Mouse (Mus musculus) heart, adult 8-10 months (tissue): ENCODE results near the gene Mpp4. TPM values are rescaled to one million over a fixed set of nuclear protein-coding genes. Genes with fewer than 3 reads are reported as not detected.

Experiments used
- DNase-seq: peaks from one replicate; pipeline ENCODE4 v3.0.0; 2022; ENCODE audit warnings: low spot score
- total RNA-seq, 4 experiments: library from RNA; stranded (reverse); gene quantifications; 2 replicates each; pipeline ENCODE4 v1.2.4; 2022

Gene Mpp4
- total RNA-seq = under 1 TPM in 1 of 4 experiments, not detected in 3; 0.09 TPM

DNA sequence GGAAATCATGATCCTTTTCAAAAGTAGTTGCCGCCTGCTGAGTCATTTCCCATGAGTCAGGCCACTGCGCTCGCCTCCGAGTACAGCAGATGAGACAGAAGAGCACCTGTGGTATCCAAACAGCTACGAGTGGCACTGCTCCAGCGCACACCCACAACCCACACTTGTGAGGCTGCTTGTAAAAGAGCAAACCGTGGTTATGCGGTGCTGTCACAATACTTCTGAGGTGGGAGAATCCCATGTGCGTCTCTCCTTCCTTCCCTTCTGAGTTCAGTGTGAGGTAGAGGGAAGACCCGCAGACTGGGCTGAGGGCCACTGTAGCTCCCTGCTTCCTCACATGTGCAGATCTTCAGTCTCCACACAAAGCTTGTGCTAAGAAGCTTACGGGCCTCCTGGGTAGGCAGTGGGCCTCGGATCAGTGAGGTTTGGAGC, at the start of gene Mpp4:
Gene Mpp4 (minus strand): TSS at position 360 of the 432 bp plus-strand sequence.
- DNase-seq = no peak

DNA sequence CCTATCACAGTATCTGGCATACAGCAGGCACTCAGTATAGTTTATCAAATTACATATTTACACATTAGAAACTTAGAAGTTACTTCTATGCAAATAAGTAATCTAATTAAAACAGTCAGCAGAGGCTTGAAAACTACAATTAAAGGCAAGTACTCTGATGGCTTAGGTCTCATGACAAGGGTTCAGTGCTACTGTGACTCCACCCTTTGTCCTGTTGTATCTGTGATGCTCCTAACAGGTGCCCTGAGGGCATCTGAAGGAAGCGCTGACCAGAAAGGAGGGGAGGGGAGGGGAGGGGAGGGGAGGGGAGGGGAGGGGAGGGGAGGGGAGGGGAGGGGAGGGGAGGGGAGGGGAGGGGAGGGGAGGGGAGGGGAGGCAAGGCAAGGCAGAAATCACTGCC, 49.8 kb upstream of the Mpp4 start:
- no peak for DNase-seq

DNA sequence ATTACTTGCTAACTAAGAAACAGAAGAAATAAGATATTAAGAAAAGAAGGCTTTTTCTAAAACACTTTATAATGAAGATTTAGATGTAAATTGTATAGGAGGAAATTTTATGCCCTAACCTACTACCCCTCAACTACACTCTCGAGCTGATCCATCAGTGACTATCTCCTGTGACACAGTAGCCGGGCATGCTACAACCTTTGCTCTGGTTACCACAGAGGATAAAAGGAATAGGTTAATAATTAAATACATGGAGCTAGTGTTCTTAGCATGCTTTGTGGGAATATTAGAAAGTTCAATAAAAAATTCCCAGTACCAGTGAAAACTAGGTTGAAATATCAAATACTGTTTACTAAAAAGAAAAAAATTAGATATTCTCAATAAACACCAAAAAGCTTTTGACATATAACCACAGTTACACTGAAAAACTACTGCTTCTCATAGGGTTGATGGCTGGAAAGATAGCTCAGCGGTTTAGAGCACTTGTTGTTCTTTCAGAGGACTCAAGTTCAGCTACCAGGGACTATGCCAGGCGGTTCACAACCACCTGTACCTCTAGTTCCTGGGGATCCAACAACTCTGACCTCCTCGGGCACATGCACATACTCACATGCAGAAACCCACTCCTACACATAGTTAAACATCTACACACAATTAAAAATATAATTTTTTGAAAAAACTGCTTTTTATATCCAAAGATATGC, 49.0 kb upstream of the Mpp4 start:
- no peak for DNase-seq

DNA sequence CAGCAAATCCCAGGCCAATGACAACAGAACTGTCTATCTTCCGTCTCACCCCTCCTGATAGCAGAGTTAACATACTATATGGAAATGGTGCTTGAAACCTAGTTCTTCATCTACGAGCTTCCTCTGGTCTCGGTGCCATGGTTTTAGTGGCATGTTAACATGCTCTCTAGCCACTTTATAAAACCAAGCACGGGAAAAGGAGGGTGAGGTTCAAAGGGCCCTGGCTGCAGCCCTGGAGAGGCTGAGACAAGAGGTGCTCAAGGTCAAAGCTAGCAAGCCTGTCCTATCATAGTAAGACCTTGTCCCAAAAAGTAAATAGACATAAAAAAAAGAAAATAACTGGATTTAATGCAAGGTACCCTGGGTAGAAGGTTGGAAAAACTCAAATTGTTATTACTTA, 48.5 kb upstream of the Mpp4 start:
- no peak for DNase-seq

DNA sequence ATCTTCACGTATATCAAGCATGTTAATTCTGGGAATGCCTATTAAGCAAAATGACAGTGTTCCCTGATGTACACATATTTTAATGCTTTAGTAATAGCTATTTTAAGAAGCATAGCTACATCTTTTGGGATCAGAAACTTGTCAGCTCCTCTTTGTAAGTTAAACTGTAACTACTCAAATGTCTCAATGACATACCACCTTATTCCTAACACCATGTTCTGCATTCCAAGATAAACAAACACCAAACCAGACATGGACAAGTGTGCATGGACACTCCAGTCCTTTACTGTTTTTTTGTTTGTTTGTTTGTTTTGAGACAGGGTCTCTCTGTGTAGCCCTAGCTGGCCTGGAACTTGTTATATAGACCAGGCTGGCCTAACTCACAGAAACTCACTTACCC, 45.1 kb upstream of the Mpp4 start:
- DNase-seq = no peak

DNA sequence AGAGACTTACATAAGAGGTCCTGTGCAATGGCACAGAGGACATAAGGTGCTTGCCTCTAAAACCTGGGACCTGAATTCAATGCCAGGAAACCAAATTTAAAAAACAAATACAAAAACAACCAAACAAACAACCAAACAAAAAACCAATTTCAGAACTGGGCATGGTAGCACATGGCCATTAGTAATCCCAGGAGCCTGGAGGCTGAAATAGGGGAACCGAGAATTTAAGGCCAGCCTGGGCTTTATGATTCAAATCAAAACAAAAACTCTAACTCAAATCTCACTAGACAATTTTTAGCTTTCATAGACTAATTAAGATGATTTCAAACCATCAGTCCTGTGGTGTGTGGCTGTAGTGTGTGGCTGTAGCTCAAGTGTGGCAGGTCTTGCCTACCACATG, 41.3 kb upstream of the Mpp4 start:
- no peak for DNase-seq

GRCm38 (mm10) chr1:59202367-59202766, 39.2 kb upstream of the Mpp4 start:
- no peak for DNase-seq

DNA sequence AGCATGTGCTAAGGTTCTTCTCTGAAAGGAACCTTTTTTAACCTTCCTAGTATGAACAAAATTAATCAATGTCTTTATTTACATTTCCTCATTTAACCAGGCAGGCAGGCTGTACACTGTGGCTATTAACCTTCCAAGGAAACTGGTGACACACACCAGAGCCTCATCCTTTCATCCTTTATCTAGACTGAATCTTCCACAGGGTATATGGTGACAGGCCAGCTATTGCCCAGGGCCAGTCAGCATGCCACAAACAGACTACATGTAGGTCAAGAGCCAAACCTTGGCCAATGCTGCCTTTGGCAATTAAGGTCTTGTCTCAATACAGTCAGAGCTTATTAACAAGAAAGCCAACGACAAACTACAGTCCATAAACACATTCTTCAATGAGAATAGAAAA, 38.4 kb upstream of the Mpp4 start:
- no peak for DNase-seq

GRCm38 (mm10) chr1:59200960-59201359, 37.8 kb upstream of the Mpp4 start:
- DNase-seq = no peak

GRCm38 (mm10) chr1:59194979-59195378, 31.8 kb upstream of the Mpp4 start:
- DNase-seq = no peak

- DNase-seq = no peak
Observed at GRCm38 (mm10) chr1:59187786-59188185, 24.6 kb upstream of the Mpp4 start.

GRCm38 (mm10) chr1:59186317-59186716, 23.1 kb upstream of the Mpp4 start:
- no peak for DNase-seq

- no peak for DNase-seq
Observed at GRCm38 (mm10) chr1:59185410-59185809, 22.2 kb upstream of the Mpp4 start.

DNA sequence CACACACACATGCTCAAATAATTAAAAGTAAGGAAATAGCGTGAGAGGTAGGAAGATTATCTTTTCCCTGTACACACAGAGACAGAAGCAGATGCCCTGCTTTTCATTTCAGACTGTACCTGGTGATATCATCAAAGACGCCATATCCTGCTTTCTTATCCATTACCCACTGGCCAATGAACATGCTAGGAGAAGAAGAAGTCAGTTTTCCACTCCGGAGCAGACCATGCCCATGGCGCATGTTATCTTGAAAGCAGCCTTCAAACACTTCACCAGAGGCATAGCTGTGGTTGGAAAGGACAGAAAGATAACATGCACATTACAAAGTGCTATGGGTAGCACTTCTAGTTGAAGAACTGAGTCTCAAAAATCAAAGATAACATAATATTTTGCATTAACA, 19.9 kb upstream of the Mpp4 start:
- no peak for DNase-seq

DNA sequence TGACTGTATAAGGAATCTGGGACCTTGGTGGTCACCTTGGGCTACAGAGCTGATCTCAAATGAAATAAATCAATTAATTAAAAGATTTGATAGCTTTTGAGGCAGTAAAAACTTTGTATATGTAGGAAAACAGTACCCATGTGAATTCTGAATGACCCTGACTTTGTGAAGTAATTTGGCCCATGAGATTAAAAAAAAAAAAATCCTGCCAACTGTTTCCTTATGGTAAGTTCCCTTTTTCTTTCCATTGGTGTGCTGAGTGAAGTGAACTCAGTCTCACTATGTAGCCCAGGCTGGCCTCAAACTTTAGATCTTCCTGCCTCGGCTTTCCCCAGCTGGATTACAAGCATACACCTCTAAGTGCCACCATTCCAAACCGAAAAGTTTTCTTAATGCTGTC, 19.2 kb upstream of the Mpp4 start:
- no peak for DNase-seq

DNA sequence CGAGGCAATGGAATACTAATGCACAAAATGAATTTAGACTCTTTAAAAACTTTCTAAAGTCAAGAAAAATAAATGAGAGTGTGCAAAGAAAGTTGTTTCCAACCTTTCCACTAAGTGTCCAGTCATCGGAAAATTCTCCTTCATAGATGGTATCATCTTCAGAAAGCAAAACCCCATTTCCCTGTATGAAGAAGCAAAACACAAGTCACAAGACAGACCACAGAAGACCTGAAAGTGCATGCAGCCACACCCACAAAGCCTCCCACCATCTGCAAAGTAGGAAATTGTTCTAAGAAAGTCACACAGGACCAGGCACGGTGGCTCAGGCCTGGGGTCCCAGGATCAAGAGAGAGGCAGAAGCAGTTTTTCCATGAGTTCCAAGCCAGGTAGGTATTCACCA, 16.8 kb upstream of the Mpp4 start:
- no peak for DNase-seq

DNA sequence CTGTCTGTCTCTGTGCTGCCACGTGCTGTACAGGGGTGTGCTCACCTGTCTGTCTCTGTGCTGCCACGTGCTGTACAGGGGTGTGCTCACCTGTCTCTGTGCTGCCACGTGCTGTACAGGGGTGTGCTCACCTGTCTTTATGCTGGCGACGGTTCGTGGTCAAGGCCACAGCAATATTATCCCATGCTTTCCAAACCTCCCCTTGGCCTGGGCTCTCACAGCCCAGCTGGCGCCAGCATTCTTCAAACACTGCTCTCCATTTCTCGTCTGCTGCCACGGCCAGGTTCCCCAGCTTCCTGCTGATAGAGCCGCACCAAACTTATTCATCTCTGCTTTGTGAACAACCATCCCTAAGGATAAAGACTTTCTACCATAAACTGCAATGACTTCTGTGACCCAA, 15.2 kb upstream of the Mpp4 start:
- no peak for DNase-seq

GRCm38 (mm10) chr1:59174514-59175373, 11.6 kb upstream of the Mpp4 start:
- no peak for DNase-seq

GRCm38 (mm10) chr1:59173023-59173422, 9.8 kb upstream of the Mpp4 start:
- no peak for DNase-seq

DNA sequence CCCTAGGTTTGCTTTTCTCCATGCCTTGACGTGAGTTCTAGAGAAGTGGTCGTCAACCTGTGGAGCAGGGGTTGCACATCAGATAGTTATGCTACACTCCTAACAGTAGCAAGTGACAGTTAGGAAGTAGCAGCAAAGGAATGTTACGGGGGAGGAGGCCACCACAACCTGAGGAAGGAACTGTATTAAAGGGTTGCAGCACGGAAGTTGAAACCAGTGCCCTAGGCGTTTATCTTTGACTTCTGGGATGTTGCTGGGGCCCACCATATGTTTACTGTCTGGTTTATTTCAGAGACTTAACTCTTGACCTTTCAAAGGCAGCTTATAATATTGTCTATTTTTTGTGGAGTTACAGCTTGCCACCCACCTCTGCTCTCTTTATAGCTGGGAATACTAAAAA, 8.7 kb upstream of the Mpp4 start:
- no peak for DNase-seq

DNA sequence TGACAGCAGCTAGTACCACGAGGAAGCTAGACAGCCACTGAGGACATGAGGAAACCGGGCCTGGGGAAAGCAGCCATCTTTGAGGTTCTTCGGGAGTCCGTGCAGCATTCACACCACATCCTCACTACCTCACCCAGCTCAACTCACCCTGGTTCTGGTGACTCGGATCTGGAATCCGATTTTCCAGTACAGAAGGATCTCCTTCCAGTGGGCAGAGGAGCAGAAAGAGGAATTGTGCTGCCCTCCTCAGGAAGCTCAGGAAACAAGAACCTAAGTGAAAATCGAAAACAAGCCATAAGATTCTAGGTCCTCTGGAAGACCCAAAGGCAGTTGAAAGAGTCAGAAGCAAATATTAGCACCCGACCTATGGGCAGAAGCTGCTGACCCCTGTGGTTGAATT, 7.1 kb upstream of the Mpp4 start:
- no peak for DNase-seq

GRCm38 (mm10) chr1:59169586-59169985, 6.4 kb upstream of the Mpp4 start:
- no peak for DNase-seq

DNA sequence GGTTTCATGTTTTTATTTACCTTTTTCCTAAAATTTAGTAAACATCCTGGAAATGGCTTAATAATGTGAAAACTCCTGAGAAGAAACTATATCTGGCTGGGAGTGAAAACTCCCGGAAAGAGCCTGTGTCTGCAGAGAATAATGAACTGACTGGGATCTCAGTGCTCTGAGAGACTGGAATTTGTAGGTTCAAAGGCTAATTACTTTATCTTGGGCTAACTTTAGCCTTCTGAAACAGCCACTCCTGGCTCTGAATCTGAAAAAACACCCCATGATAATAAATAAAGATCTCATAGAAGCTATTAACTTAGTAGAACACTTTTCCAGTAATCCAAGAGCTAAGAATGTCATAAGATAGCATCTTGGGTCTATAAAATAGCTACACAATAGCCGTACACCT, 5.4 kb upstream of the Mpp4 start:
- no peak for DNase-seq
